Mouse (Mus musculus) 416B (cell line): Measurements from ENCODE around the gene Unc13b.
"Not testable (repeated sequence)": the region's sequence is repeated elsewhere in the genome, so short reads cannot be mapped to it uniquely, and the experiment has no call there.

ENCODE experiments used
- DNase-seq: peaks from one replicate; pipeline ENCODE4 v3.0.0; 2011; ENCODE audit warnings: low read depth

Gene Unc13b

DNA sequence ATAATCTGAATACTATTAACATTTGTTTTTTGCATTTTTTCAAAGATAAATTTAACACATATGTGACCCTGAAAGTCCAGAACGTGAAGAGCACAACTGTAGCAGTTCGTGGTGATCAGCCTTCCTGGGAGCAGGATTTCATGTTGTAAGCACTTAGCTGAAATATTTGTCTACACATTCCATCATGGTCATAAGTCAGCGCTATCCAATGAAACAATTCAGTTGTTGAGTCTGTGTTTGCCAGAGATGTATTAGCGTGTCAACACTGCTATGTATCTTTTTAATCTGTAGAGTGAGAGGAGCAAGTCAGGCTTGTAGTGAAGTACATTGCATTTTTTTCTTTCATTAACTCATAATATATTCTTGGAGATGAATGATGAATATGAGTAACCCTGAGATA, 32.4 kb downstream of the Unc13b start:
- DNase-seq = no peak

DNA sequence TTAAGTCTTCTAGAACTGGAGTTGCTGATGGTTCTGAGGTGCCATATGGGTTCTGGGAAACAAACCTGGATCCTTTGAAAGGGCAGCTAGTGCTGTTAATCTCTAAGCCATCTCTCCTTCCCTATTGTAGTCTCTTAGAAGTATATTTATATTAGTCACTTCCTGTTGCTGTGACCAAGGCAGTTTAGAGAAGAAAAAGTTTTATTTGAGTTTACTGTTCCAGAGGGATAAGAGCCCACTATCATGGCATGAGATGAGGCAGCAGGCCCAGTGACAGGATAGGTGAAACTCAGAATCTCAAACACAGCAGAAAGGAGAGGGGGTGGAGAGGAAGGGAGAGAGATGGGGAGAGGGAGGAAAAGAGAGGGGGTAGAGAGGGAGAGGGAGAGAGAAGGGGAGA, 54.7 kb downstream of the Unc13b start:
- DNase-seq = no peak

DNA sequence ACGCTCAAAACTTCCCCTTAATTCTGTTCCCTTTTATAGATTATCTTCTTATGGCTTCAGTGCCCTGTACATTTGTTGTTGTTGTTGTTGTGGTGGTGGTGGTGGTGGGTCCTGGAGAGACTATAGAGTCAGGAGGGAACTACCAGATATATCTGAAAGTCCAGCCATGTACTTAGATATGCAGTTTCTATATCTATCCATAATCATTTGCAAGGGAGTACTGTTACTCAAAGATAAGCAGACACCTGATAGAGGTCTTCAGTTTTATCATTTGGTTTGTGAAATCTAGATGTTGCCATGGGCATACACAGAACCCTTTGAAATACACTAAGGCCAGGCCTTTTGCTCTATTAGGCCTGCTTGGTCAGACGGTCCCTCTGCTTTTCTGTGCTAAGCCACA, 55.8 kb downstream of the Unc13b start:
- no peak for DNase-seq

DNA sequence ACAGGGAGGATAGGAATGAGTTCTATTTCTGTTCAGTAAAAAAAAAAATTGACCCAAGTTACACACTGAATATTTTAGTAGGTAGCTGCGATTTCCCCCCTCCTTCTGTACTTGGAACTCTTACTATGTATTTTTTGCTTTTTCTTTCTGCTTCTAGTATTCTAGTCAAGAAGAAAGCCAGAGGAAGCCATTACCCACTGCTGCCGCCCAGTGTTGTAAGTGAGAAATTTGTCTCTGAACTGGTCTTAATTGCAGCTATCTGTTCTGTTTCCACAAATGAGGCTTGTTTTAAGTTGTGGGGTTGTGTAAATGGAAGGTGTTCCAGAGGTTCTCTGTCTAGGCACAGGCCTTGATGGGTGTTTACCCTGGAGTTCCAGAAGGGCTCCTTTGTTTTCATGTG, 56.2 kb downstream of the Unc13b start:
- peak; percentile 63 for DNase-seq

DNA sequence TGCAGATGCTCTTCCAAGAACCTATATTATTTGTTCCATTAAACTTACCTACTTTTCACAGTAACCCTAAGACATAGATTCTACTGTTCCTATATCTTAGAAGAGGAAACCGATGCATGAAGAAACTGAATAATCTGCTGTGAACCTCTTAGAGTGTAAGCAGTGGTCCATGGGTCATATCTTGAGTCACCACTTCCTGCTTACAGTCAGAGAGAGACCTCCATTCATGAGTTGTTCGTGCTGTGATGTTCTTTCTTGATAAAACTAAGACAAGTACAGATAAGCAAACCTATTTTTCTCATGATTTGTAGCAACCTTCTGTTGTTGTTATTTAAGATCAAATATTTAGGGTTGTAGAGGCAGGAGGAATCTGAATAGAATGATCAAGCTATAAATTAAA, 57.5 kb downstream of the Unc13b start:
- peak; percentile 48 for DNase-seq

DNA sequence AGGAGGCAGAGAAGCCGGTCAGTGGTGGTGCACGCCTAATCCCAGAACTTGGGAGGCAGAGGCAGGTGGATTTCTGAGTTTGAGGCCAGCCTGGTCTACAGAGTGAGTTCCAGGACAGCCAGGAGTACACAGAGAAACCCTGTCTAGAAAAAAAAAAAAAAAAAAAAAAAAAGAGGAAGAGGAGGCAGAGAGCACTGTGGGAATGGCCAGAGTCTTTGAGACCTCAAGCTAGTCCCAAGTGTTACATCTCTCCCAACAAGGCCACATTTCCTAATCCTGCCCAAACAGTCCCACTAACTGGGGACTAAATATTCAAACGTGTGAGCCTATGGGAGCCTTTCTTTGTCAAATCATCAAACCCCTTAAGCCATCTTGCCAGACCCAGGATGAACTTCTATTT, 71.0 kb downstream of the Unc13b start:
- no peak for DNase-seq

DNA sequence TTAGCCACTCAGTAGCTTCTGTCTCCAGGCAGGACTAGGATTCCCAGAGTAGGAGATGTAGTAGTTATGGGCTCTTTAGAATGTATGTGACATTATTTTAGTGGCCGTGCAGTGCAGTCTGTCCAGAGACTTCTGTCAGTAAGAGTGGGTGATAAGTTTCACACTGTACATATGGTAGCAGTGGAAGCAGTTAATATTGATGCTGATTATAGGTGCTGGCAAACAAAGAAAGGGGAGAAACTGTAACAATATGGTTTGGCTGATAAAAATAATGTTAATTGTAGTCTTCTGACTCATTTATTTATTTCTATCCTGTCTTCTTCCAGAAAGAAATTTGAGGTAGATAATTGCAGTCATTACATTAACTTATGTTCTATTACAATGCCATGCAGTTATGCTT, 83.9 kb downstream of the Unc13b start:
- no peak for DNase-seq

DNA sequence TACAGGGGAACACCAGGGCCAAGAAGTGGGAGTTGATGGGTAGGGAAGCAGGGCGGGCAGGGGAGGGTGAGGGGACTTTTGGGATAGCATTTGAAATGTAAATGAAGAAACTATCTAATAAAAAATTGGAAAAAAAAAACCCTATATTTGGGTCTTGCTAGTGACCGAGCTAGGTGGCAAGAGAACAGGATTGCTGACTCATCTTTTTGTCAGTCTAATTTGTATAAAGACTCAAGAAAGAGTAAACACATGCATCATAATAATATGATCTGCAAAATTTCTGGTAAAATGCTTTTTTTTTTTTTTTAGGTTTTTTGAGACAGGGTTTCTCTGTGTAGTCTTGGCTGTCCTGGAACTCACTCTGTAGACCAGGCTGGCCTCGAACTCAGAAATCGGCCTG, 93.7 kb downstream of the Unc13b start:
- not testable (repeated sequence) for DNase-seq

DNA sequence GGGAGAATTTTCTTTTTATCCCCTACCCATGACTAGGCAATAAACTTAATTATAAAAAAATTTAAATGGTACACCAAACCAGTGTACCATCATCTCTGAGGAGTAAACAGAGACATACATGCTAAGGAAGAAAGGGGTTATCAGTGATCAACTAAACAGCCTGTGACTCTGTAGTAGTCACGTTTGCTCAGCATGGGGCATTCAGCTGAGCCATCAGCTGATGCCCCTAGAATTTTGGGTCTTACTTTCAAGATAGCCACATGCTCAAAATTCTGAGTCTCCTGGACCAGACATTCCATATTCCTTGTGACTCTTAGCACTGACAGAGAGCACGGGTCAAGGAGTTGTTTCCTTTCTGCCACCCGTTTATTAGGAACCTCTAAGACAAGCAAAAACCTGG, 101.3 kb downstream of the Unc13b start:
- DNase-seq = no peak

DNA sequence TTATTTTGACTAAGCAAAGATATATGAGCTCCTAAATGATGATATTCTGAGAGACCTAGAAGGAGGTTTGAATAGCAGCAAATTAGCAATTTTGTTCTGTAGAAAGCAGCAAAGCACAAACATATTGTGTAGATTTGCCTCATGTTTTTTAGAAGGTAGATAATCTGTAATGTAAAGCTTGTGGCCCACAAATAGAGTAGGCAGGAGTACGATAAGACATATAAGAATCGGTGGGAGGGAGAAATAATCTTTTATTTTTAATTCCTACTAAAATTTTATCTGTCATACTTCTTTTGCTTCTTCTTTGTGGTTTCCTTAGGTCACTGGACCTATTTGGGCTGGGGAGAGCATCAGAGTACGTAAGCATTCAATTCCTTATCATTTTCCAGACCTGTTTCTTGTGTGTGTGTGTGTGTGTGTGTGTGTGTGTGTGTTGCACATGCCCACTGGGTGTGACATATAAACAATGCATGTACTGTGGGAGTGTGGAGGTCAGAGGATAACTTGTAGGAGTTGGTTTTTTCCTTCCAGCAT, 102.4 kb downstream of the Unc13b start:
- no peak for DNase-seq

DNA sequence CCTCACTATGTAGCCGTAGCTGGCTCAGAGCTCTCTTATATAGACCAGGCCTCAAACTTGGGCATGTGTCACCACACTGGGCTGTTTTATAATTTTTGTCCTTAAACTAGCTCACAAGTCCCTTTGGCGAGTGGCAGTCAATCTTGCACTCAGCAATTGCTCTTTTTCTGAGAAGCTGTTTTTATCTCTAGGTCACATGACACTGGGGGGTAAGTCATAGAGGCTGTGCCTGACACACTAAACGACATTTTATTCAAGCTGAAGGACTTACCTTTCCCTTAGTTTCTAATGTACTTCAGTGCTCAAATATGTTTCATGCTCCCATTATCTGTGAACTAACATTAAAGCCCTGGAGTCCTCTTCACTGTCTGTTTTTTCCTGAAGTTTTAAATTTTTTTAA, 104.5 kb downstream of the Unc13b start:
- no peak for DNase-seq

DNA sequence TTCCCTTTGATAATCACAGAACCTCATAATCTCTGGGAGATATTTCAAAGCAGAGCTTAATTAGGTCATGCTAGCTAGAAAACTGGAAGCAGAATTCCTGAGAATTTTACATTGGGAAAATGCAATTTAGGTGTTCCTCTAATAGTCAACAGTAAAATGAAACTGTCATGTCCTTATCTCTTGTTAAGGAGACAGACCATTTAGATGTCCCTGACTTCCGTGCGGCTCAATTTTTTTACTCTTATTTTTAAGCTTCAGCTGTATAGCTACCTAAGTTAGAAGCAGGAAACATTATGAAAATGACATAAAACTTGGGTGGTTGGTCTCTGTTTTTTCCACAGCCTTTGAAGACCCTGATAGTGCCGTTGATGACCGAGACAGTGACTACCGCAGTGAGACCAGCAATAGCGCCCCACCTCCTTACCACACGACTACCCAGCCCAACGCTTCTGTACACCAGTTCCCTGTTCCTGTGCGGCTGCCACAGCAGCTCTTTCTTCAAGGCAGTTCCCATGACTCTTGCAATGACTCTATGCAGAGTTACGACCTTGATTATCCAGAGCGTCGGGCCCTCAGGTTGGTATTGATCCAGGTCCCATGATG, 106.8 kb downstream of the Unc13b start:
- DNase-seq = no peak

DNA sequence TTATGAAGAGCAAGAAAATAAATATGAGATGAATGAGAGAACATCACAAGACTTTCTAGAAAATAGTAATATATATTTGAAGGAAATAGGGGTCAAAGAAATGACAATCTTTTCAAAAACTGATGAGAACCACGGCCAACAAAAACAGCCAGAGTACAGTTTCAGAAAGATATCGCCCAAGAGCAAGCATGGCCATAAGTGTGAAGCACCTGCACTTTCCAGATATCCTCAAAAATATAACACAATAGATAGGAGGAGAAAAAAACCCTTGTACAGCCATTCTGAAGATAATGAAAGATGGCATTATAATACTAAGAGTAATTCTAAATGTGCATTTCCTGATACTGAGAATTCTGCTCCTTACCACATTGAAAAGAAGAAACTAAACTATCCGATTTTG, 111.3 kb downstream of the Unc13b start:
- no peak for DNase-seq

DNA sequence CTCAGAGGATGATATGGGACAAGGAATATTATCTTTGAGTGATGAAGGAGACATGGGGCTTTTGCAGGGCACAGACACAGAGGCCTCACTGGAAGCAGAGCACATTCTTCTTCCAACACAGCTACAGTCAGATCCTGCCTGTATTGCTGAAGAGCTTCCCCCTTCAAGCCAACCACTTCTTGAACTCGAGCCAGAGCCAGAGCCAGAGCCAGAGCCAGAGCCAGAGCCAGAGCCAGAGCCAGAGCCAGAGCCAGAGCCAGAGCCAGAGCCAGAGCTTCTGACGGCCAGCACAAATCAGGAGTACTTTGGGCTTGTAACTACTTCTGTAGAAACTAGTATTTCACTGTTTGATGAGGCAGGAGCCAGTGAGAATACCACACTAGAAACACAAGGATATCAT, 118.4 kb downstream of the Unc13b start:
- no peak for DNase-seq

DNA sequence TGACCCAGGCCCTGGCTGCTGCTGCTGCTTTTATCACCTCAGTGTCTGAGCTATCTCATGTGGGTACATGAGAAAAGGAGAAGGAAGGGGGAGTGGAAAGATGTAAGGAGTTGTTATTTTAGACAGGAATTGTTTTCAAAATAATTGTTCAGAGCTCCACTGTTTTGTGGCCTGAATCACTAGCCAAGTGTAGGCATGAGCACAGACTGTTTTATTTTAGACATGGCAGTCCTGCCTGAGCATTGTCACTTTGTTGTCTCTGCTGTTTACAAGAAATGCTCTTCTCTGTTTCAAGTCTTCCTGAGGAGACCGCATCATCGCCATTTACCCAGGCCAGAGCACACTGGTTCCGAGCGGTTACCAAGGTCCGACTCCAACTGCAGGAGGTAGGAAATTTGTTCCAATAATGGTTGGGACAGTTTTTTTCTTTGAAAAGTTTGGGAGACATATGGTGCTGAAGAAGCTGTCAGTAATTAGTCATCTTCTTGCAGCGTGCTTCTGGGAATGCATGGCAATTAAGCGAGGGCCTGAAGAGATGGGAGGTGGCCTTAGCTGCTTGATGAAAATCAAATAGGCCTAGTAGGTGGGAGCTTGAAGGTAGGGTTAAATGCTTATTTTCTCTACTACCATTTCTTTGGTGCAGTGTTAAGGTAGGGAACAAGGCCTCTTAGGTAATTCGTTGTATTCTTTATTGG, 123.9 kb downstream of the Unc13b start:
- no peak for DNase-seq

DNA sequence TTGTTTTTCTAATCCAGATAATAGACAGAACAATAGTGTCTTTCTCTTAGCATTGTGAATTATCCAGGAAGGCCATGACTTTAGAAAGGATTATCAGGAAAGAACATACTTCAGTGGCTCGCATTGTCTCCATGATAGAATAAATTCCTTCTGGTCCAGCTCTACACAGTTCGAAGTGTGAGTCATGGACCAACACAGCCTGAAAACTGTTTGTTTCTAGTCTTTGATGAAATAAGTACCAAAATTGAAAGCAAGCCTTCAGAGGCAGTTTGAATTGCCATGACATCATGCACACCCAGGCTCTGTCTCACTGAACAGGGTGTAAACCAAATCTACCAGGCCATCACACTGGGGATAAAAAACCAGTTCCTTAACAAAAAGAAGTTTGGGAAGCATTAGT, 128.7 kb downstream of the Unc13b start:
- no peak for DNase-seq

DNA sequence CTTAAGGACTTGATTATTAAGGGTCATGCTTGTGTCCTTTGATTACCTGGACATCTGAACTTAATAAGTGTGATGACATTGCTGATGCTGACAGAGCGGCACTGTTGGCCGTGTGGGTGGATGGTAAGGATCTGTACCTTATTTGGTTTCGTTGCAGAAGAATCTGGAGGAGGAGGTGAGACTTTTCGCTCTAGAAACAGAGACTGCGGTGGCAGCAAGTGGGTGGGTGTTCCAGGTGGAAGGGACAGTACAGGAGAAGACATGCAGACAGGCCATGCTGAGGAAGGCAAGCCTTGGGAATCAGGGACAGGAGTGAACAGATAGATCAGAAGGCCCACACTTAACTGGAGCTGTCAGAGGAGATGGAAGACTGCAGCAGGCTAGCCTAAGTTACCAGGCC, 130.6 kb downstream of the Unc13b start:
- no peak for DNase-seq

DNA sequence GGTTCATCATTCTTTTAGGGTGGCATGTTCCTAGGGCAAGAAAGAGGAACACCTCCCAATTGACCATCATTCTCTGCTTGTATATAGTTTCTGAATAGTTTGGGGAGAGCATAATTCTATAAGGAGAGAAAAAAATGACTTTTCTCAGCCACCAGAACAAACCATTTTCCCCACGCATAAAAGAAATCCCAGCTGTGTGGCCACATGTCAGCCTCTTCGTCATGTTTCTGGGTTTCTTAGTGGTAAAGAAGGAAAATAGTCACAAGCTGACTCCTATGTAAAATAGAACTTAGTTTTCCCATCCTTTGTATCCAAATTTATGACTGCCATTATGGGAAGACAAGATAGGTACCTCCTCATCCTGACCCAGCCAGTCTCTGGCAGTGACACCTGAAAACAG, 146.2 kb downstream of the Unc13b start:
- no peak for DNase-seq

DNA sequence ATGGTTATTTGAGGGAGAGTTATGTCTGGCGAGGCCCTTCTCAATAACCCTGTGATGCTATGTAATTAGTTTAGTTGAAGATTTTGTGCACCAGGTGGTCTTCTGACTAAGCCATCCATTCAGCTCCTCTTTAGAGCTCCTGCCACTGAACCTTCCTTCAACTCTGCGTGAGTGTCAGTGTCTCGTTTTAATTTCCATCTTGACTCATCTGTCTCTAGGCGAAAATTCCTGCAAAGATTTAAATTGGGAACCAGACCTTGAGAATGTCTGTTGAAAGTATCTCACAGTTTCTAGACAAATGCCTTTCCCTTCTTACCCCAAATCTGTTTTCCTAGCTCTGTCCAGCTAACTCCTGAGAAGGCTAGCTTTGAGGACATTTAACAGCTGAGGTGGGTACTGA, 146.8 kb downstream of the Unc13b start:
- no peak for DNase-seq

DNA sequence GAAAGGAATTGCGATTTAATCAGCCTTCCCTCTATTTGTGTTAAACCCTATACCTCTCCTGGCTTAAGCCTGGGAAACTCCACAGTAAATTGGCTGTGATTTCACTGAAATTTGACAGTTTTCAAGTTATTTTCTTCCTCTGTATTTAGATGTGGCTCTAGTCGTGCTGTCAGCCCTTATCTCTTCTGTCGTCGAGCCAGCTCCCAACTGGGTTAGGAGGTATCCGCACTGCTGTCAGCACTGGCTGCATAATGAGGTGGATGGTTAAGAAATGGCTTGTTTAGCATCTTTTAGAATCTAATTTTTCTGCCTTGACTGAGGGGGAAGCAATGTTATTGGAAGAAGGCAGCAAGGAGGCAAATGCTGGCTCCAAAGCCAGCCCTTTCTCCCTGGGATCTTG, 148.2 kb downstream of the Unc13b start:
- no peak for DNase-seq

DNA sequence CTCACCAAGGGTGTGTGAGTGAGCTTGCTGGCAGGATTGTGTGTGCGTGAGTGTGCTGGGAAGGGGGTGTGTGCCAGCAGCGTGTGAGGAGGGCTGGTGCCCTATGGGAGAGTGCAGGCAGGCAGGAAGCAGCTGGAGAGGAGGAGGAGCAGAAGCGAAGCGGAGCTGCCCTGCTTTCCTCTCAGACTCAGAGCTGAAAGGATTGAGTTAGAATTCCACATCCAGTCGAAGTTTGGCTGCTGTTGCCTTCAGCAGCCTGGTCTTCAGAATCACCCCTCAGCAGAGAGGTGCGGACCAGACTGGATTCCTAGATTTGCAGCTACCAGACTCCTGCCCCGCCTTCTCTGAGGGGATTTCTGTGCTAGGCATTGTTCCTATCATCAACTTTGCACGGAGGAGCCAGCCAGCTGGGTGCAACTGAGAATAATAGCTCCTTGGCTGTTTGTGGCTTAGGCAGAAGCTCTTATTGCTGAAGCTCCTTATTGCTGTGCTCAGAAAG, 150.4 kb downstream of the Unc13b start:
- no peak for DNase-seq

DNA sequence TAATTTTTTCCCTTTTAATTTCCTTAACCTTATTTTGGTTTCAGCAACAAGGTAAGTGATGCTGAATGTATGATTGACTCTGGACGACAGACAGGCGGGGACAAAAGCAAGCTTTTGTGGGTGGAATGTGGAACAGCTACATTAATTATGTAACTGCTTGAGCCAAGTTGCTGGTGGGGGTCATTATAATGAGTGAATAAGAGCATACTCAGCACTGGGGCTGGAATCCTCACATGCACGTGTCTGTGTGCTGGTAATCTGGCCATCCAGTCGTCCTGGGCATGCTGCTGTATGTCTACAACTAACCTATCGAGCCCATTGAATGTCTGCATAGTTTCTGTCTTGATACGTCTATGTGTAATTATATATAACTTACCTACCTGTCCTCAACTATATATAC, 150.9 kb downstream of the Unc13b start:
- DNase-seq = no peak

DNA sequence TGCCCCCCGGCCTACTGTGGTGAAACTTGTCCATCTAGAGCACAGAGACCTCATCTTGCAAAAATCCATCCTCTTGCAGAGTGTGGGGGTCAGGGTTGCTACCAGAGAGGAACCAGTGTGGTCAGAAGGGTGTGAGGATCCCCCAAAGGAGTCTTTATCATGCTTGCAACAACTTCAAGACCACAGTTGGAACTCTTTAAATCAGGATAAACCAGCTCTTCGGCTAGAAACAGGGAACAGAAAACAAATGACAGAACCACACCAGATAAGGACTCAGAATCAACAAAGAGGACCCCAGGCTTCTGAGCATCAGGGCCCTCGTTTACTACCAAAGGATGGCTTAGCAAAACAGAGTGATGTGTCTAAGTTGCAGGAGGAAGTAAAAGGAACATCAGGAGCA, 157.7 kb downstream of the Unc13b start:
- no peak for DNase-seq

DNA sequence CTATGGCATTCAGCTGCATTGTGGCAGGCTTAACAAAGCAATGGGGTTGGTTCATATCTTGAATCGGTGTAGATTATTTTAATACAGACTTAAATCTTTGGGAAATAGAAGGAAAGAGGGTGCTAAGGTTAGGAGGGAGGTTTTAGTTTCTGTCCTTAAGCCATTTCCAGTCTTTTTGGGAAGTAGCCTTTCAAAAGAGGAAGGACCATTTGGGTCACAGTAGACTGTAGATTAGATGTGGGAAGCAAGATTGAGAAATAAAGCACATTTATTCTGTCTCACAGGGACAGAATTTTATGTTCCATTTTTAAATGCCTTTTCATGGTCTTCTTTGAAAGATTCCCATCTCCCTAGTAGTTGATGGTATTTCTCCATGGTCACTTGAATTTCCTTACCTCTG, 159.2 kb downstream of the Unc13b start:
- no peak for DNase-seq
